In the genomic region with DNA sequence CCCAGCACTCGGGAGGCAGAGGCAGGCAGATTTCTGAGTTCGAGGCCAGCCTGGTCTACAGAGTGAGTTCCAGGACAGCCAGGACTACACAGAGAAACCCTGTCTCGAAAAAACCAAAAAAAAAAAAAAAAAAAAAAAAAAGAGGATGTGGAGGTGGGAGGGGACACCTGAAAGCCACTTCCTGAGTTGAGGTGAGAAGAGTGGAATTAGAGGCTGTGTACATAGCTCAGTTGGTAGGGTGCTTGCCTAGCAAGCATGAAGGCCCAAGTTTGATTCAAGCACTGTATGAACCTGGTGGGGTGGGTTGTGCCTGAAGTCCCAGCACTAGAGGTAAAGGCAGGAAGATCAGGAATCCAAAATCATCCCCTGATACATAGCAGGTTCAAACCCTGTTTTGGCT, we compare ENCODE assay signal across 7 mouse cellular contexts. TPM values are rescaled to one million over a fixed set of nuclear protein-coding genes. Genes with fewer than 3 reads are reported as not detected.
DNase-seq lines count a peak whose midpoint lies in the region; ATAC-seq and TF ChIP-seq lines count a peak whose summit lies in the region.
"Not testable (repeated sequence)": the region's sequence is repeated elsewhere in the genome, so short reads cannot be mapped to it uniquely, and the experiment has no call there.

No protein-coding gene starts in this region.

- dilution Hi-C loops in CH12.LX (cut with MboI; ENCODE audit: extremely low pct_ligation_motif_present, extremely low pct_unique_long_range_greater_than_20kb, low sequenced_read_pairs): not testable (repeated sequence)

- TF ChIP-seq CTCF in CH12.LX (conservative IDR thresholded peaks at IDR 0.05 in 1 of 2, IDR thresholded peaks at IDR 0.05 in 1 of 2; ENCODE audit: low read depth in 2 of 2, low read length in 2 of 2): not testable (repeated sequence)

- not testable (repeated sequence) for TF ChIP-seq POLR2A in CH12.LX (IDR thresholded peaks at IDR 0.05; ENCODE audit: low read depth, low read length)

- H3K27ac ChIP-seq in CH12.LX (ENCODE audit: insufficient read depth, low read depth): not testable (repeated sequence)

- peaks cover 0 to 13% of the 10 kb centered on the region in 2 experiments; a peak in 2 of 4 replicates for H3K4me1 ChIP-seq in CH12.LX (ENCODE audit: control insufficient read depth in 1 of 2, insufficient read depth in 2 of 2)

- peak; percentile 77 for DNase-seq in CD4-positive helper T cell, adult 2 months (ENCODE audit: low read depth, low spot score)
- DNase-seq in CH12.LX (ENCODE audit: extremely low read depth): not testable (repeated sequence)
- peak; percentile 4 to 11 for DNase-seq in natural killer cell, adult 2 months (ENCODE audit: low spot score in 2 of 2)
- peak; percentile 60 for DNase-seq in splenic B cell, adult 2 months (ENCODE audit: low read depth, low spot score)
- peak; percentile 14 for DNase-seq in thymus, postnatal 25 days

- TF ChIP-seq RAD21 in CH12.LX (IDR thresholded peaks at IDR 0.05; ENCODE audit: low read depth, low read length): not testable (repeated sequence)

- H3K4me3 ChIP-seq in CH12.LX (replicated peaks in 1 of 3; ENCODE audit: low read depth in 2 of 3, low read length in 2 of 3, poor library complexity in 1 of 3): not testable (repeated sequence)

- TF ChIP-seq EP300 in CH12.LX (IDR thresholded peaks at IDR 0.05; ENCODE audit: low read length): not testable (repeated sequence)

- not testable (repeated sequence) for H3K36me3 ChIP-seq in CH12.LX (replicated peaks in 1 of 2; ENCODE audit: control insufficient read depth in 1 of 2, insufficient read depth in 1 of 2, low read length in 1 of 2); splenic B cell, adult 2 months (ENCODE audit: control insufficient read depth, insufficient read depth, low read length, poor library complexity, severe bottlenecking)

- not testable (repeated sequence) for H3K79me2 ChIP-seq in CH12.LX (replicated peaks; ENCODE audit: control insufficient read depth, extremely low read depth, insufficient read depth, poor library complexity, severe bottlenecking)

- not testable (repeated sequence) for H3K27me3 ChIP-seq in CH12.LX (replicated peaks); splenic B cell, adult 2 months (ENCODE audit: control insufficient read depth, insufficient read depth, low read length, poor library complexity, severe bottlenecking)

- not testable (repeated sequence) for H3K9ac ChIP-seq in CH12.LX (ENCODE audit: insufficient read depth, low read depth)

- not testable (repeated sequence) for H3K4me2 ChIP-seq in CH12.LX (ENCODE audit: insufficient read depth, low read depth, poor library complexity, severe bottlenecking)

- peak; percentile 90 for ATAC-seq in activated CD4-positive, CD25-positive, alpha-beta regulatory T cell, adult 4 months
- peak; percentile 86 for ATAC-seq in inflammation-experienced regulatory T-cells, adult 6 months

- H3K9me3 ChIP-seq in CH12.LX (replicated peaks; ENCODE audit: low read length): not testable (repeated sequence)

- in situ Hi-C loops in CH12.LX (cut with MboI; ENCODE audit: low pct_ligation_motif_present, low pct_unique_long_range_greater_than_20kb, low sequenced_read_pairs): not testable (repeated sequence)

TF ChIP-seq in CH12.LX, 34 proteins besides CTCF, POLR2A, EP300 and RAD21:
- TF ChIP-seq ZNF384 (IDR thresholded peaks at IDR 0.05; ENCODE audit: low read depth, low read length): peak; percentile 50; the same call in 1 of the 2 replicates

RNA-seq across cellular contexts. Expression of gene Sntb2, which starts 38.0 kb away (rescaled TPM):
- total RNA-seq in CH12.LX (2012; rRNA removed) (2.1 and 2.3 TPM in 2 replicates), CH12.LX (2014; rRNA removed) (0.86 and 1.4 TPM in 2 replicates)
- 0.95 and 1.3 TPM in 2 replicates for polyA plus RNA-seq in CH12.LX (2012; ENCODE audit: insufficient read length, low read depth)
- 1 to 10 TPM; 3.1 to 6.1 TPM for polyA plus RNA-seq in activated CD4-positive, CD25-positive, alpha-beta regulatory T cell, adult 4 months (2017; shearing (Covaris generic))
- polyA plus RNA-seq in inflammation-experienced regulatory T-cells, adult 6 months (2017; shearing (Covaris generic)): 1 to 10 TPM; 3.3 to 6.0 (median 4.8) TPM

RNA-seq across cellular contexts. Expression of gene Vps4a, which starts 57.5 kb away (rescaled TPM):
- total RNA-seq in CH12.LX (2012; rRNA removed) (26.9 and 28.6 TPM in 2 replicates), CH12.LX (2014; rRNA removed) (30.8 and 31.4 TPM in 2 replicates)
- 26.3 and 27.1 TPM in 2 replicates for polyA plus RNA-seq in CH12.LX (2012; ENCODE audit: insufficient read length, low read depth)
- polyA plus RNA-seq in activated CD4-positive, CD25-positive, alpha-beta regulatory T cell, adult 4 months (2017; shearing (Covaris generic)): 10 to 100 TPM; 32.8 to 33.1 TPM
- polyA plus RNA-seq in inflammation-experienced regulatory T-cells, adult 6 months (2017; shearing (Covaris generic)): 10 to 100 TPM; 32.5 to 38.8 (median 36.7) TPM
